In genomic region chr9:65375163-65375934, GRCm38 (mm10) we compare ENCODE assay signal across 12 mouse cellular contexts. TPM values are rescaled to one million over a fixed set of nuclear protein-coding genes. Genes with fewer than 3 reads are reported as not detected.
A peak's percentile ranks its signal among the peaks of the same experiment; 100 is the strongest.
DNase-seq lines count a peak whose midpoint lies in the region; ATAC-seq lines count a peak whose summit lies in the region.
"Had no signal": no experiment of that assay in that cellular context is flagged by ENCODE, and none has a peak within 500 bp of the region (broad histone marks: within the 10 kb centered on the region; RNA-seq: fewer than 3 reads in every experiment).

No protein-coding gene starts in this region.

- 83% methylated on average over 9 of the region's 9 CpGs for WGBS in limb, embryonic 10.5 days

- H3K27me3 ChIP-seq in limb, embryonic 10.5 days (ENCODE audit: low read depth, poor library complexity, severe bottlenecking), result no peaks in the 10 kb centered on the region
- H3K27me3 ChIP-seq: hindbrain, embryonic 15.5 days had no signal

- peak overlapping the region; percentile 56 for H3K27ac ChIP-seq in limb, embryonic 10.5 days
- H3K27ac ChIP-seq: hindbrain, embryonic 15.5 days had no signal

- H3K4me3 ChIP-seq in limb, embryonic 10.5 days, result no peak overlapping the region
- H3K4me3 ChIP-seq: hindbrain, embryonic 15.5 days; megakaryocyte, embryonic 14.5 days had no signal

- peak; percentile 62 for DNase-seq in layer of hippocampus, adult 11-12 months (ENCODE audit: low spot score)
- DNase-seq in layer of hippocampus, adult 9-10 months (ENCODE audit: low spot score), result no peak
- DNase-seq in brain, adult 2 months (ENCODE audit: low read depth, low spot score), result peak; percentile 81
- peak; percentile 32 to 55 for DNase-seq in frontal cortex, postnatal 10 days (ENCODE audit: low spot score in 2 of 2)
- DNase-seq in limb, embryonic 10.5 days (ENCODE audit: low spot score), result no peak
- no peak for DNase-seq in ovary, adult 18-20 months (ENCODE audit: low spot score)

- H3K9me3 ChIP-seq in limb, embryonic 10.5 days (replicated peaks), result no peaks in the 10 kb centered on the region
- H3K9me3 ChIP-seq: hindbrain, embryonic 15.5 days; megakaryocyte, embryonic 14.5 days had no signal

- H3K36me3 ChIP-seq in limb, embryonic 10.5 days, result peaks cover 29% of the 10 kb centered on the region

- ATAC-seq in inflammation-experienced regulatory T-cells, adult 6 months, result no peak

- peaks cover 11% of the 10 kb centered on the region for H3K4me1 ChIP-seq in limb, embryonic 10.5 days
- H3K4me1 ChIP-seq: hindbrain, embryonic 15.5 days had no signal

RNA-seq across cellular contexts. Expression of gene Ubap1l, which starts 14.5 kb away (rescaled TPM):
- 0.30 and 0.38 TPM in 2 replicates for polyA plus RNA-seq in limb, embryonic 10.5 days (2016; fragmentation: Nextera tagmentation; extraction: Ambion mirVana)
- under 1 TPM in 1 of 3 experiments, not detected in 2; 0.54 TPM for polyA plus RNA-seq in inflammation-experienced regulatory T-cells, adult 6 months (2017; shearing (Covaris generic))

RNA-seq across cellular contexts. Expression of gene Kbtbd13, which starts 16.1 kb away (rescaled TPM):
- polyA plus RNA-seq in limb, embryonic 10.5 days (2016; fragmentation: Nextera tagmentation; extraction: Ambion mirVana), result 0.83 and 1.0 TPM in 2 replicates
- polyA plus RNA-seq in inflammation-experienced regulatory T-cells, adult 6 months (2017; shearing (Covaris generic)), result not detected

RNA-seq across cellular contexts. Expression of gene Rasl12, which starts 23.0 kb away (rescaled TPM):
- 5.8 and 8.2 TPM in 2 replicates for polyA plus RNA-seq in limb, embryonic 10.5 days (2016; fragmentation: Nextera tagmentation; extraction: Ambion mirVana)
- polyA plus RNA-seq in inflammation-experienced regulatory T-cells, adult 6 months (2017; shearing (Covaris generic)), result under 1 TPM in 2 of 3 experiments, not detected in 1; 0.23 to 0.89 TPM

RNA-seq across cellular contexts. Expression of gene Pdcd7, which starts 29.4 kb away (rescaled TPM):
- polyA plus RNA-seq in limb, embryonic 10.5 days (2016; fragmentation: Nextera tagmentation; extraction: Ambion mirVana), result 10.4 and 11.9 TPM in 2 replicates
- 1 to 10 TPM; 4.3 to 6.0 (median 5.8) TPM for polyA plus RNA-seq in inflammation-experienced regulatory T-cells, adult 6 months (2017; shearing (Covaris generic))

RNA-seq across cellular contexts. Expression of gene Slc51b, which starts 47.4 kb away (rescaled TPM):
- polyA plus RNA-seq in limb, embryonic 10.5 days (2016; fragmentation: Nextera tagmentation; extraction: Ambion mirVana), result not detected in 2 replicates
- polyA plus RNA-seq in inflammation-experienced regulatory T-cells, adult 6 months (2017; shearing (Covaris generic)), result not detected
- polyA plus RNA-seq: hindbrain, embryonic 15.5 days; limb, embryonic 11.5 days; neural tube, embryonic 11.5 days; spleen, adult 2 months had no signal

Comparison
In these comparisons a context has a peak if more than half of its experiments do, and no peak if none do; other contexts are left out.
1. DNase-seq: peak in layer of hippocampus, adult 11-12 months (single experiment), brain, adult 2 months (single experiment) and frontal cortex, postnatal 10 days (2 of 2); none in layer of hippocampus, adult 9-10 months (single experiment), limb, embryonic 10.5 days (single experiment) and ovary, adult 18-20 months (single experiment).